Mouse (Mus musculus) liver, embryonic 13.5 days (tissue): ENCODE results near the gene Nbea. TPM values are rescaled to one million over a fixed set of nuclear protein-coding genes. Genes with fewer than 3 reads are reported as not detected.

Experiments used
- ATAC-seq: fragments of 200-750 bp; cut with Nextera tagmentation; 2 replicates; pipeline ENCODE4 v1.8.0; 2017; ENCODE audit warnings: low read depth, mild to moderate bottlenecking, moderate number of reproducible peaks, moderate library complexity
- DNase-seq: peaks from one replicate; pipeline ENCODE4 v3.0.0; 2022
- H3K27ac ChIP-seq: fragments of 300-500 bp; sonication (generic); 2 replicates; pipeline ENCODE4 v1.5.1; 2015; ENCODE audit warnings: moderate library complexity, mild to moderate bottlenecking, inconsistent platforms
- H3K27me3 ChIP-seq: fragments of 300-500 bp; sonication (generic); 2 replicates; pipeline ENCODE4 v1.6.1; 2015; ENCODE audit warnings: mild to moderate bottlenecking, inconsistent platforms
- H3K36me3 ChIP-seq: fragments of 300-500 bp; sonication (generic); 2 replicates; pipeline ENCODE4 v1.6.1; 2015; ENCODE audit warnings: mild to moderate bottlenecking, inconsistent platforms
- H3K4me1 ChIP-seq: fragments of 300-500 bp; sonication (generic); replicated peaks from 2 replicates; pipeline ENCODE4 v1.6.1; 2015; ENCODE audit warnings: inconsistent platforms
- H3K4me2 ChIP-seq: fragments of 300-500 bp; sonication (generic); 2 replicates; pipeline ENCODE4 v1.6.1; 2015; ENCODE audit warnings: inconsistent platforms, mild to moderate bottlenecking, moderate library complexity
- H3K4me3 ChIP-seq: fragments of 300-500 bp; sonication (generic); replicated peaks from 2 replicates; pipeline ENCODE4 v1.5.1; 2015; ENCODE audit warnings: mild to moderate bottlenecking, inconsistent platforms
- H3K9ac ChIP-seq: fragments of 300-500 bp; sonication (generic); 2 replicates; pipeline ENCODE4 v1.6.1; 2015; ENCODE audit warnings: mild to moderate bottlenecking, inconsistent platforms
- H3K9me3 ChIP-seq: fragments of 300-500 bp; sonication (generic); replicated peaks from 2 replicates; pipeline ENCODE4 v1.6.1; 2016; ENCODE audit warnings: inconsistent platforms
- WGBS: fragments of 180-500 bp; shearing (Covaris S2); methylation state at CpG from one replicate; pipeline ENCODE4 v1.1.7; 2015; ENCODE audit not compliant: insufficient replicate concordance; 5-methylcytosine and 5-hydroxymethylcytosine counted together
- polyA plus RNA-seq: library from polyadenylated mRNA; unstranded; fragments of >200 nt; fragmentation: Nextera tagmentation; extraction: Ambion mirVana; gene quantifications from 2 replicates; pipeline ENCODE4 v1.2.1, GENCODE M21; 2015

Gene Nbea
- polyA plus RNA-seq, 1 experiment from 2014 or later: 1.2 TPM

DNA sequence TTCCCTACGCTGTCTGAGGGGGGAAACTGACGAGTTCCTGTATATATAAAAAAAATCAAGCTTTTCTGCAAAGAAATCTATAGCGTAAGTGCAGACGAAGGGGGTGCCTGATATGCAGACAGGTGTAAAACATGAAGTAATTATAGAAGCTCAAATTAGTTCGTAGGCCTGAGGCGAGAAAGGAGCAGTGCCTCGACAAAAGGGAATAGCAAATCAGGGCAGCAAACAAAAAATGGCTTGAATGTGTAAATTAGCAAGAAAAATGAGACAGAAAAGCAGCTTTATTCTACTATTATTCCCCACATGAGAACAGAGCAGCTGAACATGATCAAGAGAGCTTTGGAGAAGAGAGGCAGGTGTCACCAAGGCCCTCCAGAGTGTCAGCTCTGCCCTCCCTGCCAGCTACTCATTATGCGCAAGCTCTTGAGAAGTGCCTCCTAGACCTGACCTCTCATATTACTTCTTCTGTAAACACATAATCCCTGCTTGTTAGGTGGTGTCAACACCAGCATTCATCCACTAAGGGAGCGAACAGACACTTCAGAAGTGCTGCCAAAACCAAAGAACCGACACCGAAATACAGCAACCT lies 426.8 kb downstream of the Nbea start:
- H3K27me3 ChIP-seq: no peaks in the 10 kb centered on the region
- H3K27ac ChIP-seq: no peak overlapping the region
- no peaks in the 10 kb centered on the region for H3K9me3 ChIP-seq
- no peak overlapping the region for H3K4me2 ChIP-seq
- ATAC-seq (no peak), DNase-seq (no peak)
- no peaks in the 10 kb centered on the region for H3K36me3 ChIP-seq
- H3K4me3 ChIP-seq: no peak overlapping the region
- WGBS: 77% methylated on average over 11 of the region's 11 CpGs
- H3K9ac ChIP-seq: no peak overlapping the region
- H3K4me1 ChIP-seq: no peaks in the 10 kb centered on the region

DNA sequence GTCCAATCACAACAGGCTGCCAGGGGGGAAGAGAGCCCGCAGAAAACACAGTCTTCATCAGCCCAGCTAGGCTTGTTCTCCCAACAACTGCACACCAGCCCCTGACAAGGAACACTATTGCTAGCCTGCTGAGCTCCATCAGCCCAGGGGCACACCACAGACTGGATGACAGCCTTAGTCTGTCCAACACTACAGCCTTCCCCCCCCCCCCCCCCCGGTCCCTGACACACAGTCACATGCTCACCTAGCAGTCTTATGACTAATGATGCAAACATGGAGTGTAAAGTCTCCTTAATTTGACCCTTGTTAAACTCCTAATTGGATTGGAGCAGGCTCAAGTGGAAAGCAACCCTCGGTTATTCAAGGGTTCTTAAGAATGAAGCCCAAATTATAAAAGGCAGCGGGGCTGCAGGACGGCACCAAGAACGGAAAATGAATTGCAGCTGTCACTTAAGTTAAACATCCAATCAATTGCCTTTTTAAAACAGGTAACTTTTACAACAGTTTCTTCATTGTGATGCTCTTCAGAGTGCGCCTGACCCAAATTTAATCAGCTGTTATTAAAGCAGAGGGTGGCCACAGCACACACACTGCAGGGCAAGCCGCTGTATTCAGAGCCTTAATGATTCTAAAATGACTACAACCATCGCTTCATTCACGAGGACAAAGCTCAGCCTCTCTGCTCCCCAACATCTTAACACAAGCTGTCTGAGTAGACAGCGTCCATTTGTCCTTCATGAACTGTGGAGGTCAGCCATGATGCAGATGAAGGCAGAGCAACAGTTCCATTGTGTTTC lies 427.5 kb downstream of the Nbea start:
- DNase-seq: no peak
- no peak for ATAC-seq
- WGBS: 71% methylated on average over 11 of the region's 11 CpGs

DNA sequence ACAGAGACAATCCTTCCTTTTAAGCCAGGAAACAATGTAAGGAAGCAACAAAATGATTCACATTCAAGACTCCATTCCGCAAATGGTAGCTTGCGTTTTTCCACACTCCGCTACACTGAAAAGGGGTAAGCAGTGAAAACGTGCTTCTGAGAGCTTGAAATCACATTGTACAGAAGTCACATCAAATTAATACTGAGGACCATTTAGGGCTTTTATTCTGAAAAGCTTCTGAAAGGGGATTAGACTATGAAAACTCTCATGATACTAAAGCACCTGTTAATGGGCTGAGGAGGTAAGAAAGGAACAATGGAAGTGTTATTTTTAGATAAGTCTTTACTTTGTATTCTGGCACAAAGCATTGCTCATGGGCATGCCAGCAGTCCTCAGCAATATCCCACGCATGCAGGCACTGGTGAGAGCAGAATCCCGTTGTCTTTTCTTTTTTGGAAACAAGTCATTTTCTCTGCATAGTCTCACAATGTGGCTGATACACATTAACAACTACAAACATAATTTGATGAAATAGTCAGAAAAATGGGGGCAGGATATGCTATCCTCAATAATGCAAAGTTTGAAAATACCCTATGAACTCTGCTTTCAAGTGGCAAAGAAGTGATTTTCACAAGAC lies 428.4 kb downstream of the Nbea start:
- no peak overlapping the region for H3K4me2 ChIP-seq
- no peak for DNase-seq
- WGBS: 71% methylated on average over 6 of the region's 6 CpGs
- H3K9ac ChIP-seq: no peak overlapping the region
- H3K27me3 ChIP-seq: no peaks in the 10 kb centered on the region
- no peaks in the 10 kb centered on the region for H3K4me1 ChIP-seq
- no peaks in the 10 kb centered on the region for H3K36me3 ChIP-seq
- ATAC-seq: no peak
- no peaks in the 10 kb centered on the region for H3K9me3 ChIP-seq
- H3K27ac ChIP-seq: no peak overlapping the region
- no peak overlapping the region for H3K4me3 ChIP-seq

More for the DNA sequence above, 427.5 kb downstream of the Nbea start:
- Histone ChIP-seq H3K27me3 (no peaks in the 10 kb centered on the region), H3K9ac (no peak overlapping the region), H3K4me3 (no peak overlapping the region), H3K4me1 (no peaks in the 10 kb centered on the region), H3K9me3 (no peaks in the 10 kb centered on the region), H3K4me2 (no peak overlapping the region), H3K36me3 (no peaks in the 10 kb centered on the region), H3K27ac (no peak overlapping the region)

DNA sequence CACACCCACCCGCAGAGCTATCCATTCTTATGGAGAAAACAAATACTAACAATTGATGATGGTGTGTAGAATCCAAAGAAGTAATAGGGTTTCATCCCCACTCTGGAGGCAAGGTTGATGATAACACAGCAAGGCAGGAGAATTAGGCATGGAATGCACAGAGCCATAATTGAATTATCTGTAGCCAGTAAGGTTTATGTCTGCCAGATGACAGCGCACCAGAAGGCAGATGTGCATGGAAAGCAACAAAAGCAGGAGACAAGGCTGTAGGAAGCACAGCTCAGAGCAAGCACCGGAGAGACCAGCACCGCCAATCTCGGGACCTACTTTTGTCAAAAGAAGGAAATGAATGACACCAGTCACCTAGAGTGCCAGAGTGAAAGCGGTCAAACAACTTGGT lies 429.6 kb downstream of the Nbea start:
- H3K9me3 ChIP-seq: no peaks in the 10 kb centered on the region

DNA sequence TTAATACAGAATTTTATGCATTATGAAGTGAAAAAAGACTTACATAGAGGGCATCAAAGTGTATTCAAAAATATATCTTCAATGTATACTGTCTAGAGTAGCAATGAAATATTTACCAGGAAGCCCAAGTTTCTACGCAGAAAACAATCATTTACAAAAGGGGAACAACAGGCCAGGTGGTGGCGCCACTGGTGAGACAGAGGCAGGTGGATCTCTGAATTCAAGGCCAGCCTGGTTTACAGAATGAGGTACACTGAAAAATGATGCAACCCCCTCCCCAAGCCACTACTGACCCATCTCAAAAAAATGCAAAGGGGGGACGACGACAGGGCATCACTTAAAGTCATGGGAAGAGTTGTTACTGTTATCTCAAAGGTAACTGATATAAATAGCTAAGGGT lies 430.9 kb downstream of the Nbea start:
- Histone ChIP-seq H3K4me3 (no peak overlapping the region), H3K4me2 (no peak overlapping the region), H3K27me3 (no peaks in the 10 kb centered on the region), H3K4me1 (no peaks in the 10 kb centered on the region), H3K9me3 (no peaks in the 10 kb centered on the region), H3K36me3 (no peaks in the 10 kb centered on the region), H3K27ac (no peak overlapping the region), H3K9ac (no peak overlapping the region)
- DNase-seq (no peak), ATAC-seq (no peak)
- WGBS: 61% methylated on average over 4 of the region's 4 CpGs

More for the DNA sequence above, 429.6 kb downstream of the Nbea start:
- H3K36me3 ChIP-seq: no peaks in the 10 kb centered on the region
- H3K9ac ChIP-seq: no peak overlapping the region
- no peaks in the 10 kb centered on the region for H3K4me1 ChIP-seq
- WGBS: 71% methylated on average over 6 of the region's 6 CpGs
- H3K27me3 ChIP-seq: no peaks in the 10 kb centered on the region
- H3K27ac ChIP-seq: no peak overlapping the region
- no peak for ATAC-seq
- no peak overlapping the region for H3K4me3 ChIP-seq
- no peak for DNase-seq
- H3K4me2 ChIP-seq: no peak overlapping the region

DNA sequence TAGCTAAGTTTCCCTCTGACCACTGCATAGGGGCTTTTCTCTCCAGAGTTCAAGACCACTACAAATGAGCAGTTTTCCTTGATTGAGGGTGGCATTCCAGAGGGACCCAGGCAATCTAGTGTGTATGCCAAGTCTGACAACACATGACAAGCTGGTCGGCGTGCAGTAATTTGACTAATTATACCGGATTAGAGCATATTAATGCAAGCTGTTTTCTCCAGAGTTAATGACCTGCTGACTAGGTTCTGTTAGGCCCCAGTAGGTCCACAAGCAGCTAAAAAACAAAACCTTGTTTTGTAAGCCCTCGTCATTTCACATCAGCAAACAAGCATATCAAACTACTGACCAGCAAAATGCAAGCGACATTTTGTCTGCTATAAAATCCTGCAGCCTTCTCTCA lies 432.1 kb downstream of the Nbea start:
- Histone ChIP-seq H3K4me3 (no peak overlapping the region), H3K36me3 (no peaks in the 10 kb centered on the region), H3K4me2 (no peak overlapping the region), H3K4me1 (no peaks in the 10 kb centered on the region), H3K27ac (no peak overlapping the region), H3K9ac (no peak overlapping the region), H3K9me3 (no peaks in the 10 kb centered on the region), H3K27me3 (no peaks in the 10 kb centered on the region)
- WGBS: 76% methylated on average over 5 of the region's 5 CpGs
- no peak for ATAC-seq
- DNase-seq: no peak

DNA sequence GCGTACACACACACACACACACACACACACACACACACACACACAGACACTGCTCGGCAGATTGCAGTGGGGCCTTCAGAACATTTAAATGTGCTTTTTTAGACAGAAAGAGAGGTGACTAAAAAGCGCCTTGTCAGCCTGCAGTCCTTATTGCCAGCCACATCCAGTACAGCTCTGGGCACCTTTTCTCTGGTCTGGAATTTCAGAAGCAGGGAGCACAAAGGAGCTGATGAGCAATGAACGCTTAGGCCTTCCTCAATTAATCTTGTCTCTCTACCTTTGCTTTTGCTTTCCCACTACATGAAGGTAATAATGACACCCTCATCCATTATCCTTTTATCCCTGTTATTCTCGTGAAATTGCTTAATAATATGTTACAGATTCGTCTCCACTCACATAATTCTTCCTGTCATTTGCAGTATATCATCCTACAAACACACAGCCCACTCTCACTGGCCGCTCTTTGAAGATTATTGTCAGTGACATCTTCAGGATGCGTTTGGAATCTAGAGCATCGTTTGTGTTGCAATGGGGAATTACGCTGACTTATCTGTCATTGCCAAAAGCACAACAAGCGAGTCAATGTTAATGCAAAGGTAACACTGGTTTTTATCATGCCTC lies 432.9 kb downstream of the Nbea start:
- H3K27ac ChIP-seq: no peak overlapping the region
- H3K4me2 ChIP-seq: no peak overlapping the region
- H3K9me3 ChIP-seq: no peaks in the 10 kb centered on the region
- no peak for DNase-seq
- no peaks in the 10 kb centered on the region for H3K36me3 ChIP-seq
- 66% methylated on average over 11 of the region's 11 CpGs for WGBS
- no peak overlapping the region for H3K9ac ChIP-seq
- H3K4me1 ChIP-seq: no peaks in the 10 kb centered on the region
- no peak for ATAC-seq
- H3K4me3 ChIP-seq: no peak overlapping the region
- H3K27me3 ChIP-seq: no peaks in the 10 kb centered on the region

DNA sequence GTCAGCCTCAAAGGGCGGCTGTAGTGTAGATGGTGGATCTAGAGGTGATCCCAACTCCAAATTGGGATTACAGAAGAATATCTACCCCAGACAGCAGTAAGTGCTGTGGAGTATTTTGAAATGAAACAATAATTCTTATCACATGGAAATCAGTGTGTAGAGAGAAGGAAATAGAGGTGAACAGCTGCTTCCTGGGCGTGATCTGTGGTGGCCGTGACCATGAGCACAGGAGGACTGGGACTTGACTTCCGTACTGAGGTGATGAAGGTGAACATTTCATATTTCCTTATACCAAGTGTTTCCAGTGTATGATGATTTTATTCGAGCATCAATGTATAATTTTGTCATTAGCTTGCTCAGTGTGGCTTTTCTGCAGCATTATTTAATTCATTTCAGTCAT lies 439.6 kb downstream of the Nbea start:
- H3K4me3 ChIP-seq: no peak overlapping the region
- no peak overlapping the region for H3K27ac ChIP-seq
- H3K4me1 ChIP-seq: no peaks in the 10 kb centered on the region
- 41% methylated on average over 5 of the region's 5 CpGs for WGBS
- H3K4me2 ChIP-seq: no peak overlapping the region
- H3K27me3 ChIP-seq: no peaks in the 10 kb centered on the region
- no peak overlapping the region for H3K9ac ChIP-seq
- H3K36me3 ChIP-seq: no peaks in the 10 kb centered on the region
- DNase-seq (no peak), ATAC-seq (no peak)
- no peaks in the 10 kb centered on the region for H3K9me3 ChIP-seq

DNA sequence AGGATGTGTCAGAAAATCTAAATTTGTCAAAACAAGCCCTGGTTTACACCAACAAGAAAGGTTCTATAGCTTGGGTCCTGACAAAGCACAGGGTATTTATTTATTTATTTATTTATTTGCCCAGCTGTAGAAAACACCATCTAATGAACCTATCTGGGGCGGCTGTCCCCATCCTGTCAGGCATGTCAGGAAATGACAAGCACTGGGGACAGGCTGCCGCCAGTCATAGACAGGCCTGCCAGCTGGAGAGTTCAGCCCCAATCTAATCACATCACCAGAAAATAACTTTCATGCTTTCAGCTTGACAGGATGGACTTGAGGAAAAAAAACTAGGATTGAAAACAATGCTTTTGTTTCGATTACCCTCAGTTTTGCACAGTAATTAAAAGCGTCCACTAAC lies 440.8 kb downstream of the Nbea start:
- no peak for ATAC-seq
- H3K9me3 ChIP-seq: no peaks in the 10 kb centered on the region
- DNase-seq: no peak
- H3K4me3 ChIP-seq: no peak overlapping the region
- H3K4me1 ChIP-seq: no peaks in the 10 kb centered on the region
- no peak overlapping the region for H3K4me2 ChIP-seq
- 56% methylated on average over 4 of the region's 4 CpGs for WGBS
- no peaks in the 10 kb centered on the region for H3K36me3 ChIP-seq
- no peaks in the 10 kb centered on the region for H3K27me3 ChIP-seq
- H3K27ac ChIP-seq: no peak overlapping the region
- H3K9ac ChIP-seq: no peak overlapping the region

DNA sequence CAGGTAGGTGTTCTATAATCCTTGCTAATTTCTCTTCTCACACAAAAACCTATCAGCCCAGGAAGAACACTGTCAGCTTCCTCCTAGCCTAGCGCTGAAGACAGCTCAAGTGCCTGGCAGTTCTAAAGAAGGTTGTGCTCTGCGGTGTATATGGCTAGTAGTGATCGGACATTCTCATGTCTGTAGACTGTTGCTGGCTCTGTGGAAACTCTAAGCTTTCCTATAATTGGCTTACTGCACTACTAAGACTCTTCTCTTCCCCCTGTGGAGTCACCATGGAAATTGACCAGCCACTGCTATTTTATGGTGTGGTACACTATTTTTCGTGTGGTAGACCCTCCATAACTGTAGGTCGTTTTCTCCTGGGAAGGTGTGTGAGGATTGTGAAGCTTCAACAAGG lies 441.3 kb downstream of the Nbea start:
- WGBS: 67% methylated on average over 5 of the region's 5 CpGs
- DNase-seq (no peak), ATAC-seq (no peak)
- H3K4me3 ChIP-seq: no peak overlapping the region
- no peaks in the 10 kb centered on the region for H3K4me1 ChIP-seq
- no peak overlapping the region for H3K4me2 ChIP-seq
- H3K9me3 ChIP-seq: no peaks in the 10 kb centered on the region
- H3K27ac ChIP-seq: no peak overlapping the region
- H3K36me3 ChIP-seq: no peaks in the 10 kb centered on the region
- H3K27me3 ChIP-seq: no peaks in the 10 kb centered on the region
- H3K9ac ChIP-seq: no peak overlapping the region

DNA sequence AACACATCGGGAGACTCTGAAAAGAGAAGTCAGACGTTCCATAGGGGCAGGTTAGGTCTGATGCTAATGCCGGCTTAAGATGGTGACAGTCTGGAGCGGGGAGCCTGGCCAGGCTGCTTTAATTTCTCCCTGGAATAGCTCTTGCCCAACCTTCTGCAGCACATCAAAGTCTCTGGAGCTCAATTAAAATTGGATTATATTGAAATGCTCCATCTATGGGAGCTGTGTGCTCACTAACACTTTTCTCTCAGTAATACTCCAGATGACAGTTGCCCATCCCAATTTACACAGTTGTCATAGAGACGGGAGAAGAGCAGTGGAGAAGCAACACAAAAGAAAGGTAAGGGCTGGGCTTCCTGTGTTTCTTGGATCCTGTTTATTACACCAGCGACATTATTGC lies 442.1 kb downstream of the Nbea start:
- Histone ChIP-seq H3K27ac (no peak overlapping the region), H3K27me3 (no peaks in the 10 kb centered on the region), H3K9ac (no peak overlapping the region), H3K36me3 (no peaks in the 10 kb centered on the region), H3K4me1 (no peaks in the 10 kb centered on the region), H3K4me3 (no peak overlapping the region), H3K9me3 (no peaks in the 10 kb centered on the region), H3K4me2 (no peak overlapping the region)
- 71% methylated on average over 6 of the region's 6 CpGs for WGBS
- ATAC-seq: no peak
- no peak for DNase-seq
